Mouse (Mus musculus) inflammation-experienced regulatory T-cells, adult 6 months (primary cell): Measurements from ENCODE around the gene Dhx37. TPM values are rescaled to one million over a fixed set of nuclear protein-coding genes. Genes with fewer than 3 reads are reported as not detected.

ENCODE experiments used
- polyA plus RNA-seq, 3 experiments: library from polyadenylated mRNA; unstranded; fragments of 100-300 nt; shearing (Covaris generic); gene quantifications; one replicate each; pipeline ENCODE4 v1.2.1; 2017

The Dhx37 gene
- polyA plus RNA-seq, 3 experiments from 2014 or later, result 6.9 to 10.2 (median 9.2) TPM

Other genes starting within 250 kb of the Dhx37 start
- gene Scarb1, start 93.0 kb downstream of the Dhx37 start, polyA plus RNA-seq, result 10 to 100 TPM in 1 of 3 experiments, 1 to 10 TPM in 2; 3.7 to 11.8 (median 6.6) TPM
- 1 to 10 TPM in 2 of 3 experiments, under 1 TPM in 1; 0.65 to 1.1 (median 1.0) TPM for gene Gm10382, start 44.8 kb downstream of the Dhx37 start, polyA plus RNA-seq
- gene Ubc, start 43.9 kb downstream of the Dhx37 start, polyA plus RNA-seq, result 1,000 to 10,000 TPM in 2 of 3 experiments, 100 to 1,000 TPM in 1; 741 to 1,375 (median 1,290) TPM
- gene Bri3bp, start 7.4 kb upstream of the Dhx37 start, polyA plus RNA-seq, result 10 to 100 TPM in 1 of 3 experiments, 1 to 10 TPM in 2; 5.6 to 12.9 (median 8.3) TPM
- 10 to 100 TPM; 22.5 to 25.4 (median 24.7) TPM for gene Aacs, start 41.7 kb upstream of the Dhx37 start, polyA plus RNA-seq
- gene Tmem132b, start 97.7 kb upstream of the Dhx37 start, polyA plus RNA-seq, result not detected